Mouse (Mus musculus): Measurements from ENCODE around the gene Hp1bp3.

Gene Hp1bp3

GRCm38 (mm10) chr4:138216200-138216890 is at the start of gene Hp1bp3:
Gene Hp1bp3, plus strand, starts transcription at chr4:138216296.
- DNase-seq (ENCODE audit: low spot score in 2 of 2), result peak; percentile 52 to 71

- no peak for DNase-seq (ENCODE audit: low spot score in 2 of 2)
Measured at GRCm38 (mm10) chr4:138166519-138166918, 49.6 kb upstream of the Hp1bp3 start.

GRCm38 (mm10) chr4:138168162-138168561 is 47.9 kb upstream of the Hp1bp3 start:
- no peak for DNase-seq (ENCODE audit: low spot score in 2 of 2)

- DNase-seq (ENCODE audit: low spot score in 2 of 2), result no peak
Measured at GRCm38 (mm10) chr4:138169420-138169819, 46.7 kb upstream of the Hp1bp3 start.

- no peak for DNase-seq (ENCODE audit: low spot score in 2 of 2)
Measured at GRCm38 (mm10) chr4:138172686-138173085, 43.4 kb upstream of the Hp1bp3 start.

- no peak for DNase-seq (ENCODE audit: low spot score in 2 of 2)
Measured at GRCm38 (mm10) chr4:138179391-138179790, 36.7 kb upstream of the Hp1bp3 start.

GRCm38 (mm10) chr4:138180719-138181118 is 35.4 kb upstream of the Hp1bp3 start:
- DNase-seq (ENCODE audit: low spot score in 2 of 2), result no peak

GRCm38 (mm10) chr4:138184056-138184455 is 32.0 kb upstream of the Hp1bp3 start:
- no peak for DNase-seq (ENCODE audit: low spot score in 2 of 2)

- DNase-seq (ENCODE audit: low spot score in 2 of 2), result no peak
Measured at GRCm38 (mm10) chr4:138184573-138184981, 31.5 kb upstream of the Hp1bp3 start.

- DNase-seq (ENCODE audit: low spot score in 2 of 2), result no peak
Measured at GRCm38 (mm10) chr4:138185961-138186360, 30.1 kb upstream of the Hp1bp3 start.

- DNase-seq (ENCODE audit: low spot score in 2 of 2), result no peak
Measured at GRCm38 (mm10) chr4:138187995-138188394, 28.1 kb upstream of the Hp1bp3 start.

GRCm38 (mm10) chr4:138192561-138192960 is 23.5 kb upstream of the Hp1bp3 start:
- no peak for DNase-seq (ENCODE audit: low spot score in 2 of 2)

GRCm38 (mm10) chr4:138200769-138201168 is 15.3 kb upstream of the Hp1bp3 start:
- no peak for DNase-seq (ENCODE audit: low spot score in 2 of 2)

GRCm38 (mm10) chr4:138201696-138202095 is 14.4 kb upstream of the Hp1bp3 start:
- no peak for DNase-seq (ENCODE audit: low spot score in 2 of 2)

- DNase-seq (ENCODE audit: low spot score in 2 of 2), result no peak
Measured at GRCm38 (mm10) chr4:138210116-138210515, 6.0 kb upstream of the Hp1bp3 start.

GRCm38 (mm10) chr4:138213861-138214260 is 2.2 kb upstream of the Hp1bp3 start:
- no peak for DNase-seq (ENCODE audit: low spot score in 2 of 2)

GRCm38 (mm10) chr4:138215671-138216199 is 361 bp upstream of the Hp1bp3 start:
- DNase-seq (ENCODE audit: low spot score in 2 of 2), result no peak

- peak; percentile 96 to 97 for DNase-seq (ENCODE audit: low spot score in 2 of 2)
Measured at GRCm38 (mm10) chr4:138216891-138217392, 846 bp downstream of the Hp1bp3 start.

- DNase-seq (ENCODE audit: low spot score in 2 of 2), result peak in 1 of 2 experiments; percentile 32
Measured at GRCm38 (mm10) chr4:138217441-138217840, 1.3 kb downstream of the Hp1bp3 start.

- DNase-seq (ENCODE audit: low spot score in 2 of 2), result no peak
Measured at GRCm38 (mm10) chr4:138217951-138218685, 2.0 kb downstream of the Hp1bp3 start.

GRCm38 (mm10) chr4:138219331-138219730 is 3.2 kb downstream of the Hp1bp3 start:
- DNase-seq (ENCODE audit: low spot score in 2 of 2), result no peak

- no peak for DNase-seq (ENCODE audit: low spot score in 2 of 2)
Measured at GRCm38 (mm10) chr4:138220761-138221160, 4.7 kb downstream of the Hp1bp3 start.

GRCm38 (mm10) chr4:138221406-138221805 is 5.3 kb downstream of the Hp1bp3 start:
- DNase-seq (ENCODE audit: low spot score in 2 of 2), result no peak
